Mouse (Mus musculus) neural tube, embryonic 15.5 days (tissue): ENCODE data around the gene Trim17. TPM values are rescaled to one million over a fixed set of nuclear protein-coding genes. Genes with fewer than 3 reads are reported as not detected.

Experiments
- ATAC-seq: fragments of 200-750 bp; cut with Nextera tagmentation; 2 replicates; pipeline ENCODE4 v1.8.0; 2017; ENCODE audit warnings: mild to moderate bottlenecking, moderate TSS enrichment, moderate library complexity; ENCODE audit not compliant: low FRiP score
- H3K27ac ChIP-seq: fragments of 300-500 bp; sonication (generic); replicated peaks from 2 replicates; pipeline ENCODE4 v1.5.1; 2015; ENCODE audit warnings: mild to moderate bottlenecking, inconsistent platforms
- H3K27me3 ChIP-seq: fragments of 300-500 bp; sonication (generic); replicated peaks from 2 replicates; pipeline ENCODE4 v1.6.1; 2015; ENCODE audit warnings: inconsistent platforms
- H3K36me3 ChIP-seq: fragments of 300-500 bp; sonication (generic); 2 replicates; pipeline ENCODE4 v1.6.1; 2015; ENCODE audit warnings: inconsistent platforms
- H3K4me1 ChIP-seq: fragments of 300-500 bp; sonication (generic); 2 replicates; pipeline ENCODE4 v1.6.1; 2015; ENCODE audit warnings: inconsistent platforms
- H3K4me2 ChIP-seq: fragments of 300-500 bp; sonication (generic); 2 replicates; pipeline ENCODE4 v1.6.1; 2015; ENCODE audit warnings: inconsistent platforms, mild to moderate bottlenecking, moderate library complexity
- H3K4me3 ChIP-seq: fragments of 300-500 bp; sonication (generic); replicated peaks from 2 replicates; pipeline ENCODE4 v1.5.1; 2015; ENCODE audit warnings: mild to moderate bottlenecking, inconsistent platforms
- H3K9ac ChIP-seq: fragments of 300-500 bp; sonication (generic); replicated peaks from 2 replicates; pipeline ENCODE4 v1.6.1; 2015; ENCODE audit warnings: mild to moderate bottlenecking, inconsistent platforms
- H3K9me3 ChIP-seq: fragments of 300-500 bp; sonication (generic); replicated peaks from 2 replicates; pipeline ENCODE4 v1.6.1; 2016; ENCODE audit warnings: inconsistent platforms
- WGBS: fragments of 180-500 bp; shearing (Covaris S2); methylation state at CpG from one replicate; pipeline ENCODE4 v1.1.7; 2015; ENCODE audit warnings: mixed read lengths; 5-methylcytosine and 5-hydroxymethylcytosine counted together
- polyA plus RNA-seq: library from polyadenylated mRNA; unstranded; fragments of >200 nt; fragmentation: Nextera tagmentation; extraction: Ambion mirVana; gene quantifications from 2 replicates; pipeline ENCODE4 v1.2.1, GENCODE M21; 2015

Trim17 gene
- polyA plus RNA-seq, 1 experiment from 2014 or later, result 1.1 TPM

GRCm38 (mm10) chr11:58984657-58985056 is 30.2 kb downstream of the Trim17 start:
- Histone ChIP-seq H3K27ac (no peak overlapping the region), H3K4me3 (no peak overlapping the region), H3K9me3 (no peaks in the 10 kb centered on the region), H3K27me3 (no peaks in the 10 kb centered on the region), H3K9ac (no peak overlapping the region), H3K36me3 (peaks cover 71% of the 10 kb centered on the region), H3K4me2 (no peak overlapping the region), H3K4me1 (peaks cover 27% of the 10 kb centered on the region)
- WGBS, result 94% methylated on average over 7 of the region's 7 CpGs
- no peak for ATAC-seq

- peaks cover 20% of the 10 kb centered on the region for H3K4me1 ChIP-seq
- WGBS, result 95% methylated on average over 3 of the region's 3 CpGs
- no peak overlapping the region for H3K27ac ChIP-seq
- H3K9me3 ChIP-seq, result no peaks in the 10 kb centered on the region
- peaks cover 78% of the 10 kb centered on the region for H3K36me3 ChIP-seq
- no peak overlapping the region for H3K4me3 ChIP-seq
- H3K27me3 ChIP-seq, result no peaks in the 10 kb centered on the region
- no peak overlapping the region for H3K9ac ChIP-seq
- H3K4me2 ChIP-seq, result no peak overlapping the region
- ATAC-seq, result no peak
Measured at GRCm38 (mm10) chr11:58985299-58985917, 30.9 kb downstream of the Trim17 start.

GRCm38 (mm10) chr11:58989166-58989565 is 34.7 kb downstream of the Trim17 start:
- ATAC-seq, result no peak
- 98% methylated on average over 4 of the region's 4 CpGs for WGBS
- peaks cover 6% of the 10 kb centered on the region; the same call in 1 of the 2 replicates for H3K27me3 ChIP-seq
- H3K4me2 ChIP-seq, result no peak overlapping the region
- H3K9me3 ChIP-seq, result no peaks in the 10 kb centered on the region
- H3K4me1 ChIP-seq, result peaks cover 1% of the 10 kb centered on the region
- H3K4me3 ChIP-seq, result no peak overlapping the region
- H3K9ac ChIP-seq, result no peak overlapping the region
- no peak overlapping the region for H3K27ac ChIP-seq
- peaks cover 67% of the 10 kb centered on the region for H3K36me3 ChIP-seq

- 89% methylated on average over 17 of the region's 17 CpGs for WGBS
- Histone ChIP-seq H3K27ac (no peak overlapping the region), H3K4me2 (no peak overlapping the region), H3K9me3 (no peaks in the 10 kb centered on the region), H3K36me3 (peaks cover 57% of the 10 kb centered on the region), H3K4me1 (peaks cover 10% of the 10 kb centered on the region), H3K9ac (no peak overlapping the region), H3K4me3 (no peak overlapping the region), H3K27me3 (peaks cover 9% of the 10 kb centered on the region)
- ATAC-seq, result no peak
Measured at GRCm38 (mm10) chr11:58990141-58990540, 35.7 kb downstream of the Trim17 start.

GRCm38 (mm10) chr11:58990794-58991193 is 36.3 kb downstream of the Trim17 start:
- Histone ChIP-seq H3K4me1 (peaks cover 10% of the 10 kb centered on the region), H3K36me3 (peaks cover 51% of the 10 kb centered on the region), H3K9me3 (no peaks in the 10 kb centered on the region), H3K4me3 (no peak overlapping the region), H3K9ac (no peak overlapping the region), H3K4me2 (no peak overlapping the region), H3K27ac (no peak overlapping the region), H3K27me3 (peaks cover 15% of the 10 kb centered on the region)
- ATAC-seq, result no peak
- 83% methylated on average over 9 of the region's 9 CpGs for WGBS

GRCm38 (mm10) chr11:58991911-58992310 is 37.4 kb downstream of the Trim17 start:
- ATAC-seq, result no peak
- H3K4me1 ChIP-seq, result peaks cover 10% of the 10 kb centered on the region
- H3K9me3 ChIP-seq, result no peaks in the 10 kb centered on the region
- no peak overlapping the region for H3K27ac ChIP-seq
- peaks cover 40% of the 10 kb centered on the region for H3K36me3 ChIP-seq
- no peak overlapping the region for H3K4me2 ChIP-seq
- peaks cover 25% of the 10 kb centered on the region for H3K27me3 ChIP-seq
- WGBS, result 81% methylated on average over 3 of the region's 3 CpGs
- H3K4me3 ChIP-seq, result no peak overlapping the region
- no peak overlapping the region for H3K9ac ChIP-seq

GRCm38 (mm10) chr11:58993091-58993670 is 38.7 kb downstream of the Trim17 start:
- WGBS, result 85% methylated on average over 6 of the region's 6 CpGs
- ATAC-seq, result no peak
- peaks cover 28% of the 10 kb centered on the region for H3K36me3 ChIP-seq

GRCm38 (mm10) chr11:58994337-58994826 is 39.9 kb downstream of the Trim17 start:
- 2% methylated on average over 31 of the region's 35 CpGs for WGBS
- Histone ChIP-seq H3K27me3 (peaks cover 27% of the 10 kb centered on the region), H3K4me1 (peaks cover 10% of the 10 kb centered on the region), H3K4me2 (peak overlapping the region; percentile 63), H3K9ac (peak overlapping the region; percentile 21; the same call in 1 of the 2 replicates), H3K4me3 (peak overlapping the region; percentile 39), H3K27ac (no peak overlapping the region), H3K9me3 (no peaks in the 10 kb centered on the region), H3K36me3 (peaks cover 16% of the 10 kb centered on the region)
- ATAC-seq, result peak; percentile 80

More at GRCm38 (mm10) chr11:58993091-58993670, 38.7 kb downstream of the Trim17 start:
- H3K27ac ChIP-seq, result no peak overlapping the region
- H3K9ac ChIP-seq, result no peak overlapping the region
- no peak overlapping the region for H3K4me3 ChIP-seq
- H3K27me3 ChIP-seq, result peaks cover 27% of the 10 kb centered on the region
- peaks cover 10% of the 10 kb centered on the region for H3K4me1 ChIP-seq
- no peaks in the 10 kb centered on the region for H3K9me3 ChIP-seq
- no peak overlapping the region for H3K4me2 ChIP-seq

- peak overlapping the region; percentile 63 for H3K4me2 ChIP-seq
- H3K9me3 ChIP-seq, result no peaks in the 10 kb centered on the region
- H3K4me3 ChIP-seq, result peak overlapping the region; percentile 39; the same call in 1 of the 2 replicates
- ATAC-seq, result peak; percentile 26; the same call in 1 of the 2 replicates
- H3K36me3 ChIP-seq, result peaks cover 7% of the 10 kb centered on the region; the same call in 1 of the 2 replicates
- WGBS, result 80% methylated on average over 9 of the region's 9 CpGs
- peaks cover 10% of the 10 kb centered on the region for H3K4me1 ChIP-seq
- H3K9ac ChIP-seq, result no peak overlapping the region; the same call in 1 of the 2 replicates
- peaks cover 27% of the 10 kb centered on the region for H3K27me3 ChIP-seq
- no peak overlapping the region for H3K27ac ChIP-seq
Measured at GRCm38 (mm10) chr11:58995061-58995806, 40.7 kb downstream of the Trim17 start.

- Histone ChIP-seq H3K9ac (no peak overlapping the region), H3K27ac (no peak overlapping the region), H3K9me3 (no peaks in the 10 kb centered on the region), H3K27me3 (peaks cover 27% of the 10 kb centered on the region), H3K4me2 (no peak overlapping the region), H3K36me3 (peaks cover under 1% of the 10 kb centered on the region; the same call in 1 of the 2 replicates), H3K4me3 (no peak overlapping the region), H3K4me1 (peaks cover 10% of the 10 kb centered on the region)
- ATAC-seq, result no peak
- WGBS, result 57% methylated on average over 12 of the region's 12 CpGs
Measured at GRCm38 (mm10) chr11:58995807-58996370, 41.4 kb downstream of the Trim17 start.

GRCm38 (mm10) chr11:58997541-58997940 is 43.1 kb downstream of the Trim17 start:
- Histone ChIP-seq H3K4me1 (peaks cover 10% of the 10 kb centered on the region), H3K4me3 (no peak overlapping the region), H3K27ac (no peak overlapping the region), H3K27me3 (peaks cover 27% of the 10 kb centered on the region), H3K9ac (no peak overlapping the region), H3K4me2 (no peak overlapping the region), H3K9me3 (no peaks in the 10 kb centered on the region), H3K36me3 (no peaks in the 10 kb centered on the region)
- no peak for ATAC-seq
- WGBS, result 87% methylated on average over 5 of the region's 5 CpGs
